Mouse (Mus musculus): ENCODE data around the gene Mpig6b. TPM values are rescaled to one million over a fixed set of nuclear protein-coding genes. Genes with fewer than 3 reads are reported as not detected.

Gene Mpig6b
- polyA plus RNA-seq (2017; shearing (Covaris generic)): not detected

GRCm38 (mm10) chr17:35066084-35066483 lies at the start of gene Mpig6b:
Gene Mpig6b, minus strand, starts transcription at chr17:35066184.

GRCm38 (mm10) chr17:35115046-35116019 lies 49.3 kb upstream of the Mpig6b start, which contains the start of gene Ly6g5b:
Gene Ly6g5b, minus strand, starts transcription at chr17:35115428.

GRCm38 (mm10) chr17:35108097-35108496 lies 42.1 kb upstream of the Mpig6b start, which contains the start of gene Ly6g5c:
Gene Ly6g5c, plus strand, starts transcription at chr17:35108279.

GRCm38 (mm10) chr17:35088825-35089644 lies 23.1 kb upstream of the Mpig6b start, which contains the start of gene Abhd16a:
Gene Abhd16a, plus strand, starts transcription at chr17:35089263.

GRCm38 (mm10) chr17:35085208-35085865 lies 19.4 kb upstream of the Mpig6b start, which contains the start of gene Ly6g6f:
Gene Ly6g6f, minus strand, starts transcription at chr17:35085610.

GRCm38 (mm10) chr17:35077786-35078233 lies 11.8 kb upstream of the Mpig6b start, which contains the start of gene Ly6g6d:
Gene Ly6g6d, minus strand, starts transcription at chr17:35078065.

GRCm38 (mm10) chr17:35076507-35077176 lies 10.7 kb upstream of the Mpig6b start, which contains the start of gene Ly6g6e:
Gene Ly6g6e, plus strand, starts transcription at chr17:35076902.

GRCm38 (mm10) chr17:35064951-35065947 lies 735 bp downstream of the Mpig6b start, which contains the start of gene Ly6g6c:
Gene Ly6g6c, plus strand, starts transcription at chr17:35065388.

GRCm38 (mm10) chr17:35058911-35059892 lies 6.8 kb downstream of the Mpig6b start, which contains the start of gene Ddah2:
Gene Ddah2, plus strand, starts transcription at chr17:35059035.

GRCm38 (mm10) chr17:35049561-35050016 lies 16.4 kb downstream of the Mpig6b start, which contains the start of gene Clic1:
Gene Clic1, plus strand, starts transcription at chr17:35049966.

GRCm38 (mm10) chr17:35046681-35047455 lies 19.1 kb downstream of the Mpig6b start, which contains the start of gene Msh5:
Gene Msh5, minus strand, starts transcription at chr17:35046745.

GRCm38 (mm10) chr17:35027277-35028068 lies 38.5 kb downstream of the Mpig6b start, which contains the start of gene Sapcd1:
Gene Sapcd1, minus strand, starts transcription at chr17:35028016.

GRCm38 (mm10) chr17:35016376-35016775 lies 49.6 kb downstream of the Mpig6b start, which contains the start of gene Vwa7:
Gene Vwa7, plus strand, starts transcription at chr17:35016579.

